Mouse (Mus musculus) neural tube, embryonic 15.5 days (tissue): ENCODE measurements at regions not wholly inside any gene's neighbourhood (a gene's known extent, or its start where the extent isn't known, plus 50 kb on each side); places are given as distances from the start of the nearest gene placed in this dataset.

Experiments used
- ATAC-seq: fragments of 200-750 bp; cut with Nextera tagmentation; 2 replicates; pipeline ENCODE4 v1.8.0; 2017; ENCODE audit warnings: mild to moderate bottlenecking, moderate TSS enrichment, moderate library complexity; ENCODE audit not compliant: low FRiP score
- H3K27ac ChIP-seq: fragments of 300-500 bp; sonication (generic); replicated peaks from 2 replicates; pipeline ENCODE4 v1.5.1; 2015; ENCODE audit warnings: mild to moderate bottlenecking, inconsistent platforms
- H3K27me3 ChIP-seq: fragments of 300-500 bp; sonication (generic); replicated peaks from 2 replicates; pipeline ENCODE4 v1.6.1; 2015; ENCODE audit warnings: inconsistent platforms
- H3K36me3 ChIP-seq: fragments of 300-500 bp; sonication (generic); 2 replicates; pipeline ENCODE4 v1.6.1; 2015; ENCODE audit warnings: inconsistent platforms
- H3K4me1 ChIP-seq: fragments of 300-500 bp; sonication (generic); 2 replicates; pipeline ENCODE4 v1.6.1; 2015; ENCODE audit warnings: inconsistent platforms
- H3K4me2 ChIP-seq: fragments of 300-500 bp; sonication (generic); 2 replicates; pipeline ENCODE4 v1.6.1; 2015; ENCODE audit warnings: inconsistent platforms, mild to moderate bottlenecking, moderate library complexity
- H3K4me3 ChIP-seq: fragments of 300-500 bp; sonication (generic); replicated peaks from 2 replicates; pipeline ENCODE4 v1.5.1; 2015; ENCODE audit warnings: mild to moderate bottlenecking, inconsistent platforms
- H3K9ac ChIP-seq: fragments of 300-500 bp; sonication (generic); replicated peaks from 2 replicates; pipeline ENCODE4 v1.6.1; 2015; ENCODE audit warnings: mild to moderate bottlenecking, inconsistent platforms
- H3K9me3 ChIP-seq: fragments of 300-500 bp; sonication (generic); replicated peaks from 2 replicates; pipeline ENCODE4 v1.6.1; 2016; ENCODE audit warnings: inconsistent platforms
- WGBS: fragments of 180-500 bp; shearing (Covaris S2); methylation state at CpG from one replicate; pipeline ENCODE4 v1.1.7; 2015; ENCODE audit warnings: mixed read lengths; 5-methylcytosine and 5-hydroxymethylcytosine counted together

DNA sequence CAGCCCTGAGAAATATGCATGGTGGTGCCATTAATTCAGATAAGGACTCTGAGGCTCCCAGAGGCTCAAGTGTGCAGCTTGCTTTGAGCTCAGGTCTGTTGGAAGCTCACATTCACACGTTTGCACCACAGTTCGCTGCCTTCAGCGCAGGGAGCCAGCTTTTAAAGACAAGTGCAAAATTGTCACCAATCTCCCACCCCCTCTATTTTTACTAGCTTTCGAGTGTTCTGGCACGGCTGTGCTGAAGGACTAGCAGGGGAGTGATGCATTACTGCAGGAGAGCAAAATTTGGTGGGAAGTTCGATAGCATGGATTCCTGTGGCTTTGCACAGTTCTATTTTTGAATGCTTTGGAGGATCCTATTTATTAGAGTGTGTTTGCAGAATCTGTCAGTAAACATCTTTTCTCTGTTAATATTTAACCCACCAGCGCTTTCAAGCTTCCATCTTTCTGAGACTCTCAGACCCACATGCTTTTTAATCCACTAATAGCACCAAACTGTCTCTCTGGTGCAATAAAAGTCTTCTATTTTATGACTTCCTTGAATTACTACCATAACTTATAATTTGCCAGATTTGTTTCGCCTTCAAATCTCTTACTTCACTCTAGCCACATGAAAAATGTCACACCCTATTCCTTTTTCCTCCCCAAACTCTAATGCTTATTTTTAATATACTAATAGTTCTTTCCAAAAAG, 453.6 kb downstream of the Hsfy2 start:
- no peak for ATAC-seq

DNA sequence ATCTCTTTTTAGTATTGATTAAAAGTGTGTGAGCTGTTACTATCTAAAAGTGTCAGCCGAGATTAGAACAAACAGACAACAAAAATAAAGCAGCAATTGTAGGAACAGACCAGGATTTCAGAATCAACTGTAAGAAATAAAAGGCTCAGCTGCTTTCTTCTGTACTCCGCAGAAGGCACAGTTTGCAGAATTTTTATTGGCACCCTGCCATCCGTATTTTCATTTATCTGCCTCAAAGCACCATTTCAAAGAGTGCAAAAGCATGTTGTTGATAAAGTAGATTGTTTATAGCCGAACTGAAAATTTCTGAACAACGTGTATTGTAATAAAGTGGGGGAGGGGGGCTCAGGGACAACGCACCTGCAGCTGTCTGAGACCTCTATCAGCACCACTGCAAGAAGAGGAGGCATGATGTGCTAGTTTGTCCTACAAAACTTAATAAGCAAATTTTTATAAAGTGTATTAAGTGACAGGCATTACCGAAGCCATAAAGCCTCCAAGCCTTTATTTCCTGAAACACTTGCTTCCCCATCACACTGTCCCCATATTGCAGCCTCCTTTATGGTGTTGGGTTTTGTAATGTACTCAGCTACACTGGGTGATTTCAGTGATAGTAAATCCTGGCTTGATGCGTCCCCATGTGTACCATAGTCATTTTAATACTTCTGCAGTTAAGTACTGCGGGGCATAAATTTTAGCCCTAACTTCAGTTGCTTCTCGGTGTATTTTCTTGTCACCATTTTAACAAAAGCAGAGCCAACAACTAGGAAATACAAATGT, 457.8 kb downstream of the Hsfy2 start:
- Histone ChIP-seq H3K36me3 (no peaks in the 10 kb centered on the region), H3K4me1 (0 out of 2 replicates have a peak, but pooled peaks cover 4% of the 10 kb centered on the region), H3K9ac (no peak overlapping the region), H3K4me3 (no peak overlapping the region), H3K9me3 (no peaks in the 10 kb centered on the region), H3K27me3 (no peaks in the 10 kb centered on the region), H3K4me2 (no peak overlapping the region), H3K27ac (no peak overlapping the region)
- ATAC-seq: peak; percentile 55; the same call in 1 of the 2 replicates
- 54% methylated on average over 10 of the region's 10 CpGs for WGBS

More for the DNA sequence above, 453.6 kb downstream of the Hsfy2 start:
- Histone ChIP-seq H3K4me1 (0 out of 2 replicates have a peak, but pooled peaks cover 4% of the 10 kb centered on the region), H3K27ac (no peak overlapping the region), H3K9ac (no peak overlapping the region), H3K4me2 (no peak overlapping the region), H3K9me3 (no peaks in the 10 kb centered on the region), H3K36me3 (no peaks in the 10 kb centered on the region), H3K27me3 (no peaks in the 10 kb centered on the region), H3K4me3 (no peak overlapping the region)
- WGBS: 54% methylated on average over 8 of the region's 8 CpGs

DNA sequence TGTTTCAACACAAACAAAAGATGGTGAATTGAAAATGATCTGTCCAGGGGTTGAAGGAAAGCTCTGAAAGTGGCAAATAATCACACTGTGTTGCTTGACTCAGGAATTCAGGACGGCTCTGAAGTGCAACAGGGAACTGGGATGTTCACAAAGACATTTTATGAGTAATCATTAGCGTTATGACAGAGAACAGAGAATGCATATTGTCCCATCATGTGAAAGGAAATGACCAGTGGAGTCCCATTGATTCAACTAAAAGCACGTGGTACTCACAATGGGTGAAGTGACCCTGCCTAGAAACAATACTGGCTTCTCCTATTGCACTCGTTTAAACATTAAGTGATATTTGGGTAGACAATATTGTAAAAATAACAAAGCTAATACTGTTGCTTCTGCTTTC, 466.1 kb downstream of the Hsfy2 start:
- 26% methylated on average over 4 of the region's 4 CpGs for WGBS
- no peak for ATAC-seq
- H3K27ac ChIP-seq: no peak overlapping the region

DNA sequence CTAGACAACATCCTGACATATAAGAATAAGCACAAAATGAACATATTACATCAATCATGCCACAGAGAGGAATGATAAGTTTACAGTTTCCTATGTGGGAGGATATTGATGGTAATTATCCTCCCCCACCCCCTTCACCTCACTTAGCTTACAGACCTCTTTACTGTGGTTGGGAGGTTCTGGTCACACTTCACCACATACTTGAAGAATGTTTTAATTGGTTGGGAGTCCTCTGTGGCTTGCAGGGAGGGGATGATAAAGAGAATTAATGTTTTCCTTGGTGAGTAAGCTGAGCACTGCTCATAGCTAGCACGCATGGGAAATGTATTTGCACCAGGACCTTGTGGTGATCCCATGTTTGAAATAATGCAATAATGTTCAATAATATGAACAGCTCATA, 468.5 kb downstream of the Hsfy2 start:
- Histone ChIP-seq H3K4me3 (no peak overlapping the region), H3K27ac (no peak overlapping the region), H3K9me3 (no peaks in the 10 kb centered on the region), H3K4me2 (no peak overlapping the region), H3K4me1 (no peaks in the 10 kb centered on the region), H3K27me3 (no peaks in the 10 kb centered on the region), H3K36me3 (no peaks in the 10 kb centered on the region), H3K9ac (no peak overlapping the region)
- 82% methylated on average over 1 of the region's 1 CpGs for WGBS
- ATAC-seq: no peak

More for the DNA sequence above, 466.1 kb downstream of the Hsfy2 start:
- Histone ChIP-seq H3K9me3 (no peaks in the 10 kb centered on the region), H3K4me1 (no peaks in the 10 kb centered on the region), H3K4me2 (no peak overlapping the region), H3K4me3 (no peak overlapping the region), H3K9ac (no peak overlapping the region), H3K36me3 (no peaks in the 10 kb centered on the region), H3K27me3 (no peaks in the 10 kb centered on the region)

DNA sequence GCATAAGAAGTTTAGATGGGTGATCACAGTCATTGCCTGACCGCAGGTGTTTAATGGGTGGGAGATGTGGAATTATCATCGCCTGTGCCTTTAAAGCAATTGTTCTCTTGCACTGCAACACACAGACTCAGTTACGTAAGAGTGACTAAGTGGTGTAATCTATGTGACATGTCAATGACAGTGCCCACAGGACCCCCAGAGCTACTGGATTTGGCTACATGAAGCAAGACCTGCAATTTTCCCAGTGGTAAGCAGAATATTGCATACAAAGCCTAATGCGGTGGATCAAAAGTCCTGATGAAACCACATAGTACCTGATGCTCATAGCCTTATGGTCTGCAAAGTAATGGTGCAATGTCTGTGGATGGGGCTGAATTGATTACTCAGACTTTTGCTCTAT, 469.2 kb downstream of the Hsfy2 start:
- Histone ChIP-seq H3K4me1 (no peaks in the 10 kb centered on the region), H3K4me2 (no peak overlapping the region), H3K4me3 (no peak overlapping the region), H3K36me3 (no peaks in the 10 kb centered on the region), H3K9ac (no peak overlapping the region), H3K9me3 (no peaks in the 10 kb centered on the region), H3K27ac (no peak overlapping the region), H3K27me3 (no peaks in the 10 kb centered on the region)
- WGBS: 87% methylated on average over 4 of the region's 4 CpGs
- ATAC-seq: no peak

DNA sequence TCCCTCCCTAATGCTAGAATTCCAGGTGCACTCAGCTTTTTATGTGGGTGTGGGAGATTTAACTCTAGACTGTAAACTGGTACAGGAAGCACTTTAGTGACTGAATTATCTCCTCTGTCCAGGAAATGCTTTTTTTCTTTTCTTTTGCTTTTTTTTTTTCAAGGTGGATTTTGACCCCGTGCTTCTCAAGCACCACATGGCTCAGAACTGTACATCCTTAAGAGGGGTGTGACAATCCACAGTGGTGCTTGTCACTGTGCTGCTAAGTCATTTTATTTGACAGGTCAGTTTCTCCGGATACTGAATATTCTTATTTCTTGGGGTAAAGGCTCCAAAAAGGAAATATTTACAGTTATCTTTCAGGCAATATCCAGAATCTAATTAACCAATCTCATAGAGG, 472.0 kb downstream of the Hsfy2 start:
- H3K36me3 ChIP-seq: no peaks in the 10 kb centered on the region
- no peaks in the 10 kb centered on the region for H3K4me1 ChIP-seq
- no peak overlapping the region for H3K27ac ChIP-seq
- H3K9ac ChIP-seq: no peak overlapping the region
- ATAC-seq: no peak
- H3K4me3 ChIP-seq: no peak overlapping the region
- H3K9me3 ChIP-seq: no peaks in the 10 kb centered on the region
- 89% methylated on average over 2 of the region's 2 CpGs for WGBS
- H3K4me2 ChIP-seq: no peak overlapping the region
- no peaks in the 10 kb centered on the region for H3K27me3 ChIP-seq

DNA sequence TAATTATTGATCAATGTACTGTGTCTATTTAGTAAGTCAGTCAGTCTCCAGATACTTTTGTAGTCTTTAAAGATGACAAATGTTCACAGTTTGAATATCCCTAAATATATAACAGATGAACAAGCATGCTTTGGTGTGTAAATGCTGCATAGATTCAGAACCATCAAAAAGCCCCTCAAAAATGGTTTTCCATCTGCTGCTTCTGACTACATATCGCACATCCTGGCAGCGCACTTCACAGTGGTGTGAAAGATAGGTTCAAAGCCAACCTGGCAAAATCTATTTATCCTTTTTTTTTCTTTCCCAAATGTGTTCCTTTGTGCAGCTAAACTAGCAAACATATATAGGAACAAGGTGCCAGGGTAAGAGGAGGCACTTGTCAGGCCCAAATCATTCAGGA, 472.9 kb downstream of the Hsfy2 start:
- H3K36me3 ChIP-seq: no peaks in the 10 kb centered on the region
- H3K9ac ChIP-seq: no peak overlapping the region
- H3K4me3 ChIP-seq: no peak overlapping the region
- H3K4me1 ChIP-seq: no peaks in the 10 kb centered on the region
- H3K9me3 ChIP-seq: no peaks in the 10 kb centered on the region
- 97% methylated on average over 2 of the region's 2 CpGs for WGBS
- no peak for ATAC-seq
- H3K4me2 ChIP-seq: no peak overlapping the region
- H3K27ac ChIP-seq: no peak overlapping the region
- H3K27me3 ChIP-seq: no peaks in the 10 kb centered on the region

DNA sequence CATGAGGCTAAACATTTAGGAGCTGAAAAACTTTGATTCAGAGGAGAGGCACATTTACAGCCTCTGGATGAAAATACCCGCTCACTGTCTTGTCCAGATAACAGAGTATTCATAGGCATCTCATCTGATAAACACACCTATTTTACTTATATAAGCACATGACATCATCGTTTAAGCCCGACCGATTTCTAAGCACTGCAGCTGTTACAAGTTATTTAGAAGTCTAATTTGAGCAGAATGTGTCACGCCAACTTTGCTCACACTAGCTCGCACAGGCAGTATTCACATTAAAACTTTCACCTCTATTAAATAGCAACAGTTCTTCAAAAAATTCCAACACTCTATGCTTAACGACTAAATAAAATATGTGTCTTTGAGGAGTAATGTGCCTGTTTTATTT, 506.3 kb downstream of the Hsfy2 start:
- Histone ChIP-seq H3K27me3 (no peaks in the 10 kb centered on the region), H3K36me3 (no peaks in the 10 kb centered on the region), H3K27ac (no peak overlapping the region), H3K9me3 (no peaks in the 10 kb centered on the region), H3K4me2 (no peak overlapping the region), H3K9ac (no peak overlapping the region), H3K4me3 (no peak overlapping the region), H3K4me1 (no peaks in the 10 kb centered on the region)
- WGBS: 69% methylated on average over 7 of the region's 7 CpGs
- no peak; the same call in 1 of the 2 replicates for ATAC-seq

DNA sequence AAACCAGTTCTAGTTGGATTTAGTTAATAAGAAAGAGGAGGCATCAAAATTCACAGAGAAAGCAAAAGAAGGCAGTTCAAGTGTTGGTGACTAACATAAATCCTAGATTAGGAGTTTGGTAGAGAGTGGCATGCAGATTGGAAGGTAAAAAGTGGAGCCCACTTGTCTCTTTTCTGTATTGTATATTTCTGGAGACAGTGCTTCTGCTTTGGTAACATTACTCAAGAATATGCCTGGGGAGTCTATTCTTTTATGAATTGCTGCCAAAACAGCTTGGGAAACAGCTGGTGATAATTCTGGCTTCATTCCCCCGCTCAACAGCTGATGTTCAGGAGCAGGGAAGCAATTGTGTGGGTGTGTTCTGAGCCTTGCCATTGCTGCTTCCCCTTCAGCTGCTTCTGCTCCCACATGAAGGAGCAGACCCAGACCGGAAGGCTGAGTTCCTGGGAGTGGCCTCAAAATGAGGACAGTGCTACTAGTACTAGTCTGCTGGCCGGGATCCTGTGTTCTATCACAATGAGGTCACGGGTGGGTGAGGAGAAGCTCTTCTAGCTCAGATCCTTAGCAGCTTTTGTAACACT, 547.9 kb downstream of the Hsfy2 start:
- H3K4me1 ChIP-seq: no peaks in the 10 kb centered on the region
- H3K9me3 ChIP-seq: no peaks in the 10 kb centered on the region
- no peak overlapping the region for H3K4me3 ChIP-seq
- WGBS: 78% methylated on average over 4 of the region's 4 CpGs
- no peak overlapping the region for H3K4me2 ChIP-seq
- no peak overlapping the region for H3K9ac ChIP-seq
- no peaks in the 10 kb centered on the region for H3K27me3 ChIP-seq
- H3K36me3 ChIP-seq: no peaks in the 10 kb centered on the region
- H3K27ac ChIP-seq: no peak overlapping the region
- no peak for ATAC-seq

DNA sequence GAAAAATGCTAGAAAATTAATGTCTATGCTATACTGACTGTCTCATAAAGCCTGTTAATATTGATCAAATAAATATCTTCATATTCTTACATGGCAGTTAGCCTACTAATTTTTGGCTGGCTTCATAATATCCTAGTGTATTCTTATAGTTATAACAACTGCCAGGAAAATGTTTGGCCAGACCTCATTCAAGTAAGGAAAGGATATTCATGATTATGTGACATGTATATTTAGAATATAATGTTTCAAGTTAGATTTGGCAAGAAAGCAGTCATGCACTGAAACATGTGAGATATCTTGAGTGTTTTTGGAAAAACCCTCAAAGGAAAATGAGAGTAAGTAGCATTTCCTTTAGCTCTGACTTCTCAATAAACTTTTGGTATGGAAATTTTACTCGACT, 548.9 kb downstream of the Hsfy2 start:
- Histone ChIP-seq H3K27me3 (no peaks in the 10 kb centered on the region), H3K27ac (no peak overlapping the region), H3K9me3 (no peaks in the 10 kb centered on the region), H3K4me1 (no peaks in the 10 kb centered on the region), H3K4me3 (no peak overlapping the region), H3K4me2 (no peak overlapping the region), H3K9ac (no peak overlapping the region), H3K36me3 (no peaks in the 10 kb centered on the region)
- WGBS: 83% methylated on average over 1 of the region's 1 CpGs
- no peak for ATAC-seq

DNA sequence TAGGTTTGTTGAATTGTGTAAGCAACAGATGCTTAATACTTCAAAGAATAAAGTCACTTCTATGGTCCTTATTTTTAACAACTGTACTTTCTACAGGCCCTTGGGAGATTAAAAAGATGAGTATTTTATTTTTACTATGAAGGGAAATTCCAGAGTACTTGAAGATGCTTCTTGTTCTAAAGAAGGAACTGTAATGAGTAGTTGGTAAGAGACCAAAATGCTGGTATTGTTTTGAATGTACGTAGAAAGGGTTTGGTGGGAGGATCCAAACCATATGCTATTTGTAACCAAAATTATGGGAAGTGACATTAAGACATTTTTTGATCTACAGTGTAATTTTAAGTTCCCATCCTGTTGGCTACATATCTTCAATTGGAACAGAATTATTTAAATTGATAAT, 560.5 kb downstream of the Hsfy2 start:
- Histone ChIP-seq H3K9ac (no peak overlapping the region), H3K36me3 (no peaks in the 10 kb centered on the region), H3K4me1 (no peaks in the 10 kb centered on the region), H3K4me2 (no peak overlapping the region), H3K9me3 (no peaks in the 10 kb centered on the region), H3K27ac (no peak overlapping the region), H3K27me3 (no peaks in the 10 kb centered on the region), H3K4me3 (no peak overlapping the region)
- WGBS: 95% methylated on average over 1 of the region's 1 CpGs
- ATAC-seq: no peak

DNA sequence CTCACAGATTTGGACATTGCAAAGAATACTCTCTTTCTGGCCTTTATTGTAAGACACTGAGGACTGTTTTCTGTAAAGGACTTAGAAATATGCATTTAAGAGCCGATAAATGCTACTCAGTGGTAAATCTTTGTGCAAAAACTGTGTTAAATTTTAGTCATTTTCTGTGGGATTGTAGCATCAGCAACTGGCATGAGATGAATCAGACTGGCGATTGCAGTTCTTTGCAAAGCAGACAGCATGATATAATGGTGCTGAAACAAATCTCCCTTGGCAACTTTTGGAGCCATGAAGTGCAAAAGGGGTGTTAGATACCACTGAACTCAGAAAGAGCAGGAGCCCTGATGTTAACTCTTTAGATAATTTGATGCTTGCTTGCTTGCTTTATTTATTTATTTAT, 565.0 kb downstream of the Hsfy2 start:
- no peaks in the 10 kb centered on the region for H3K4me1 ChIP-seq
- no peak overlapping the region for H3K4me2 ChIP-seq

More for the DNA sequence above, 565.0 kb downstream of the Hsfy2 start:
- no peaks in the 10 kb centered on the region for H3K36me3 ChIP-seq
- no peak overlapping the region for H3K4me3 ChIP-seq
- ATAC-seq: no peak
- no peak overlapping the region for H3K9ac ChIP-seq
- no peaks in the 10 kb centered on the region for H3K9me3 ChIP-seq
- no peaks in the 10 kb centered on the region for H3K27me3 ChIP-seq
- WGBS: 78% methylated on average over 2 of the region's 2 CpGs
- H3K27ac ChIP-seq: no peak overlapping the region
